Mouse (Mus musculus) heart, embryonic 10.5 days (tissue): ENCODE measurements around the gene Sox6. TPM values are rescaled to one million over a fixed set of nuclear protein-coding genes. Genes with fewer than 3 reads are reported as not detected.

Source experiments
- DNase-seq: peaks from one replicate; pipeline ENCODE4 v3.0.0-alpha.2; 2017; ENCODE audit warnings: low spot score
- H3K27ac ChIP-seq: fragments of 300-500 bp; sonication (generic); 2 replicates; pipeline ENCODE4 v1.5.1; 2016; ENCODE audit warnings: mild to moderate bottlenecking
- H3K27me3 ChIP-seq: fragments of 300-500 bp; sonication (generic); 2 replicates; pipeline ENCODE4 v1.6.1; 2016; ENCODE audit warnings: mild to moderate bottlenecking; ENCODE audit not compliant: poor library complexity, insufficient read depth, severe bottlenecking
- H3K36me3 ChIP-seq: fragments of 300-500 bp; sonication (generic); 2 replicates; pipeline ENCODE4 v1.6.1; 2016; ENCODE audit warnings: mild to moderate bottlenecking, moderate library complexity
- H3K4me1 ChIP-seq: fragments of 300-500 bp; sonication (generic); 2 replicates; pipeline ENCODE4 v1.6.1; 2016; ENCODE audit warnings: mild to moderate bottlenecking
- H3K4me3 ChIP-seq: fragments of 300-500 bp; sonication (generic); 2 replicates; pipeline ENCODE4 v1.5.1; 2016; ENCODE audit warnings: mild to moderate bottlenecking, moderate library complexity
- H3K9me3 ChIP-seq: fragments of 300-500 bp; sonication (generic); 2 replicates; pipeline ENCODE4 v1.6.1; 2016; ENCODE audit warnings: mild to moderate bottlenecking, moderate library complexity
- WGBS: fragments of 180-500 bp; shearing (Covaris S2); methylation state at CpG from one replicate; pipeline ENCODE4 v1.1.7; 2016; 5-methylcytosine and 5-hydroxymethylcytosine counted together
- polyA plus RNA-seq: library from polyadenylated mRNA; unstranded; fragments of >200 nt; fragmentation: Nextera tagmentation; extraction: Ambion mirVana; gene quantifications from 2 replicates; pipeline ENCODE4 v1.2.1, GENCODE M21; 2016

The Sox6 gene
- polyA plus RNA-seq, 1 experiment from 2014 or later = 30.9 TPM

GRCm38 (mm10) chr7:115684142-115684541, 354.5 kb downstream of the Sox6 start:
- Histone ChIP-seq H3K27me3 (no peaks in the 10 kb centered on the region), H3K36me3 (no peaks in the 10 kb centered on the region), H3K27ac (no peak overlapping the region), H3K4me3 (no peak overlapping the region), H3K4me1 (no peaks in the 10 kb centered on the region), H3K9me3 (no peaks in the 10 kb centered on the region)
- 84% methylated on average over 3 of the region's 3 CpGs for WGBS
- no peak for DNase-seq

GRCm38 (mm10) chr7:115671749-115672148, 366.8 kb downstream of the Sox6 start:
- no peak for DNase-seq
- H3K27me3 ChIP-seq = no peaks in the 10 kb centered on the region
- H3K27ac ChIP-seq = no peak overlapping the region
- no peaks in the 10 kb centered on the region for H3K9me3 ChIP-seq
- H3K36me3 ChIP-seq = no peaks in the 10 kb centered on the region
- H3K4me3 ChIP-seq = no peak overlapping the region
- peaks cover 22% of the 10 kb centered on the region for H3K4me1 ChIP-seq
- WGBS = 88% methylated on average over 2 of the region's 2 CpGs

GRCm38 (mm10) chr7:115671272-115671671, 367.3 kb downstream of the Sox6 start:
- Histone ChIP-seq H3K4me1 (peaks cover 25% of the 10 kb centered on the region), H3K27me3 (no peaks in the 10 kb centered on the region), H3K27ac (no peak overlapping the region), H3K9me3 (no peaks in the 10 kb centered on the region), H3K4me3 (no peak overlapping the region), H3K36me3 (no peaks in the 10 kb centered on the region)
- 91% methylated on average over 4 of the region's 4 CpGs for WGBS
- DNase-seq = no peak

GRCm38 (mm10) chr7:115669207-115670004, 369.2 kb downstream of the Sox6 start:
- Histone ChIP-seq H3K27ac (no peak overlapping the region), H3K4me3 (no peak overlapping the region), H3K27me3 (no peaks in the 10 kb centered on the region), H3K9me3 (no peaks in the 10 kb centered on the region), H3K36me3 (no peaks in the 10 kb centered on the region), H3K4me1 (peaks cover 25% of the 10 kb centered on the region)
- DNase-seq = no peak
- WGBS = 60% methylated on average over 6 of the region's 6 CpGs

GRCm38 (mm10) chr7:115666686-115667382, 371.8 kb downstream of the Sox6 start:
- no peaks in the 10 kb centered on the region for H3K36me3 ChIP-seq
- WGBS = 45% methylated on average over 18 of the region's 18 CpGs
- no peak for DNase-seq

DNA sequence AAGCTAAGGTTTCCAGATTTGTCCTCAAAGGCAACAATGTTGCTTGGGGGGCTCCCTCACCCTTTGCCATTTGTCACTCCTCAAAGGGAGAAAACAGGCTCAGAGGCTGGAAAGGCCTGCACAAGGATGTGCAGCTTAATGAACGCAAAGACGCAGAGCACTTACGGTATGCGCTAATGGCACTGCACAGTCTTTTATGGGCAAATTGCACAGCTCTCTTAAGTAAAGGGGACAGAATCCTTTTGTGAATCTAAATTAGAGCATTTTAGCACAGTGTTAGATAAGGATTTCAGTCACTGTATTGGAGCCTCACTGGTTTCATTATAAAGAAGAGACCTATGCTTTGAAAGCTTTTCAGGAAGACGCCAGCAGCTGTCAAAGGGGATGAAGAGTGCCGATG, 375.2 kb downstream of the Sox6 start:
- DNase-seq = no peak
- Histone ChIP-seq H3K27ac (no peak overlapping the region), H3K36me3 (no peaks in the 10 kb centered on the region), H3K4me3 (no peak overlapping the region), H3K9me3 (no peaks in the 10 kb centered on the region), H3K27me3 (no peaks in the 10 kb centered on the region), H3K4me1 (peaks cover 24% of the 10 kb centered on the region)
- 63% methylated on average over 6 of the region's 6 CpGs for WGBS

More at GRCm38 (mm10) chr7:115666686-115667382, 371.8 kb downstream of the Sox6 start:
- peaks cover 32% of the 10 kb centered on the region for H3K4me1 ChIP-seq
- H3K27ac ChIP-seq = no peak overlapping the region
- H3K4me3 ChIP-seq = peak overlapping the region; percentile 24; the same call in 1 of the 2 replicates
- no peaks in the 10 kb centered on the region for H3K9me3 ChIP-seq
- no peaks in the 10 kb centered on the region for H3K27me3 ChIP-seq

- Histone ChIP-seq H3K4me1 (peaks cover 14% of the 10 kb centered on the region), H3K9me3 (no peaks in the 10 kb centered on the region), H3K36me3 (no peaks in the 10 kb centered on the region), H3K4me3 (no peak overlapping the region), H3K27ac (no peak overlapping the region), H3K27me3 (no peaks in the 10 kb centered on the region)
- DNase-seq = no peak
- WGBS = 85% methylated on average over 9 of the region's 9 CpGs
Measured at GRCm38 (mm10) chr7:115662121-115662520, 376.5 kb downstream of the Sox6 start.

DNA sequence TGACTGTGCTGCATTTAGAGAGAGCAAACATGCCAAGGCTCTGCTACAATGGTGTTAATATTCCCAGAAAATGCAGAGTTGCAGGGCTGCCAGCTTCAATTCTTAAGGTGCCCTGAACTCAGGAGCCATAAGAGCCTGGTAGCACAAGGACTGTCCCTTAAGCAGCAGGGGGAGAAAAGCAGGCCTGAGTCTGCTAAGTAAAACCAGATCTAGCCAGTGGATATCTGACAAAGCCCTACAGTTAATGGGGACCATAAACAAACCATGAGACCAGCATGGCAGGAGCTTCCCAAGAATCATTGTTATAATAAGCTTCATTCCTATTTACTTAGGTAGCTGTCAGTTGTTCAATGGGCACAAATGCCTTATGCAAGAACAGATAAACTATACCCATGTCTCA, 391.9 kb downstream of the Sox6 start:
- no peak for DNase-seq
- H3K4me1 ChIP-seq = peaks cover 17% of the 10 kb centered on the region
- H3K27ac ChIP-seq = no peak overlapping the region
- no peak overlapping the region for H3K4me3 ChIP-seq
- no peaks in the 10 kb centered on the region for H3K9me3 ChIP-seq
- H3K36me3 ChIP-seq = no peaks in the 10 kb centered on the region
- H3K27me3 ChIP-seq = no peaks in the 10 kb centered on the region

DNA sequence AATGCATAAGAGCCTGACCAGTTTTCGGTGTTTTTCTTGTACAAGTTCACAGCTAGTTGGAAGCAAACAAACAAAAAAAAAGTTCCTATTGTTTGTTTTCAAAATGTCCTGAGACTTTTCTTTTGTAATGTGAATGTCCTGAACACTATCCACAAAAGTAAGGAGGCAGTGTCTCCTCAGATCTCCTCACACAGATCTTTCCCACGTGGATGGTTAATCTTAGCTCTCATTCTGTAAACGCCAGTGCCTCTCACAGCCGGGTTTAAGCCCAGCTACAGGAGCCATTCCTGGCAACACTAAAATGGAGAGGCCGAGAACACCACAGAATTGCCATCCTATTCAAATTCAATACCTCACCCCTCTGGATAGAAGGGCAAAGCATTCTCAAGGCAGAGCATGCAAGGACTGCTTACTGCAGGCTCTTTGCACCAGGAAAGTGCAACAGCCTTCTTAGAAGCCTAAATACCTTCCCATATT, 392.6 kb downstream of the Sox6 start:
- Histone ChIP-seq H3K4me3 (no peak overlapping the region), H3K36me3 (no peaks in the 10 kb centered on the region), H3K4me1 (peaks cover 17% of the 10 kb centered on the region), H3K9me3 (no peaks in the 10 kb centered on the region), H3K27me3 (no peaks in the 10 kb centered on the region), H3K27ac (0 out of 2 replicates have a peak overlapping the region, but pooled peaks have one; percentile 16)
- WGBS = 34% methylated on average over 5 of the region's 5 CpGs
- DNase-seq = no peak

- H3K36me3 ChIP-seq = no peaks in the 10 kb centered on the region
- no peaks in the 10 kb centered on the region for H3K9me3 ChIP-seq
- DNase-seq = no peak
- H3K27ac ChIP-seq = 0 out of 2 replicates have a peak overlapping the region, but pooled peaks have one; percentile 16
- H3K4me1 ChIP-seq = peaks cover 17% of the 10 kb centered on the region
- no peak overlapping the region for H3K4me3 ChIP-seq
- no peaks in the 10 kb centered on the region for H3K27me3 ChIP-seq
- WGBS = 84% methylated on average over 1 of the region's 1 CpGs
Measured at GRCm38 (mm10) chr7:115645272-115645970, 393.2 kb downstream of the Sox6 start.

DNA sequence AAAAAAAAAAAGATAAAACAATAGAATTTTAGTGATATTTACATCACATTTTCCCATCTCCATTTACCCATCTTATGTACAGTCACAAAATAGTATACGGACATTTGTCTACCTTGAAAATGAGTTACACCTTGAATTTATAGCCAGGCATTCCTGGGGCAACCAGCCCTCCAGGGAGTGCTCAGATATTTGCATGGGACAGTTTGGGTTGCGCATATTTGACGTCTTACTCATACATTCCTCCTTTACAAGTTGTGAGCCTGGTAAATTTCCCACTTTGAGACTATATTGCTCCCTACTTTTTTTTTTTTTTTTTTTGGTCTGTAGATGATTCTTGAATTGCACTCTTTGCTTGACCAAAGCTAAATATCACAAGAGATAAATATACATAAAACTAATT, 407.9 kb downstream of the Sox6 start:
- H3K9me3 ChIP-seq = no peaks in the 10 kb centered on the region
- no peak overlapping the region for H3K4me3 ChIP-seq
- no peak for DNase-seq
- no peaks in the 10 kb centered on the region for H3K27me3 ChIP-seq
- H3K36me3 ChIP-seq = no peaks in the 10 kb centered on the region
- no peak overlapping the region for H3K27ac ChIP-seq
- WGBS = 81% methylated on average over 3 of the region's 3 CpGs
- peaks cover 41% of the 10 kb centered on the region for H3K4me1 ChIP-seq

- Histone ChIP-seq H3K4me1 (peaks cover 44% of the 10 kb centered on the region), H3K36me3 (no peaks in the 10 kb centered on the region), H3K27me3 (no peaks in the 10 kb centered on the region), H3K9me3 (no peaks in the 10 kb centered on the region), H3K27ac (0 out of 2 replicates have a peak overlapping the region, but pooled peaks have one; percentile 42), H3K4me3 (no peak overlapping the region)
- DNase-seq = no peak
- WGBS = 53% methylated on average over 4 of the region's 4 CpGs
Measured at GRCm38 (mm10) chr7:115630287-115630686, 408.3 kb downstream of the Sox6 start.

GRCm38 (mm10) chr7:115628766-115629165, 409.8 kb downstream of the Sox6 start:
- no peak overlapping the region for H3K4me3 ChIP-seq
- 88% methylated on average over 1 of the region's 1 CpGs for WGBS
- H3K36me3 ChIP-seq = no peaks in the 10 kb centered on the region
- no peaks in the 10 kb centered on the region for H3K9me3 ChIP-seq
- DNase-seq = no peak
- no peaks in the 10 kb centered on the region for H3K27me3 ChIP-seq
- peaks cover 58% of the 10 kb centered on the region for H3K4me1 ChIP-seq
- no peak overlapping the region for H3K27ac ChIP-seq
